Mouse (Mus musculus) heart, embryonic 13.5 days (tissue): ENCODE data around the gene Rps25. TPM values are rescaled to one million over a fixed set of nuclear protein-coding genes. Genes with fewer than 3 reads are reported as not detected.

Experiments used
- ATAC-seq: fragments of 200-750 bp; cut with Nextera tagmentation; 2 replicates; pipeline ENCODE4 v1.8.0; 2017; ENCODE audit warnings: moderate TSS enrichment; ENCODE audit not compliant: insufficient number of reproducible peaks, low FRiP score, low TSS enrichment; ENCODE audit errors: extremely low read depth
- H3K27ac ChIP-seq: fragments of 300-500 bp; sonication (generic); replicated peaks from 2 replicates; pipeline ENCODE4 v1.5.1; 2015; ENCODE audit warnings: moderate library complexity, mild to moderate bottlenecking, inconsistent platforms
- H3K27me3 ChIP-seq: fragments of 300-500 bp; sonication (generic); replicated peaks from 2 replicates; pipeline ENCODE4 v1.6.1; 2015; ENCODE audit warnings: mild to moderate bottlenecking, inconsistent platforms
- H3K36me3 ChIP-seq: fragments of 300-500 bp; sonication (generic); 2 replicates; pipeline ENCODE4 v1.6.1; 2015; ENCODE audit warnings: mild to moderate bottlenecking, inconsistent platforms
- H3K4me1 ChIP-seq: fragments of 300-500 bp; sonication (generic); 2 replicates; pipeline ENCODE4 v1.6.1; 2015; ENCODE audit warnings: inconsistent platforms
- H3K4me2 ChIP-seq: fragments of 300-500 bp; sonication (generic); 2 replicates; pipeline ENCODE4 v1.6.1; 2015; ENCODE audit warnings: inconsistent platforms, mild to moderate bottlenecking, moderate library complexity
- H3K4me3 ChIP-seq: fragments of 300-500 bp; sonication (generic); 2 replicates; pipeline ENCODE4 v1.5.1; 2015; ENCODE audit warnings: moderate library complexity, mild to moderate bottlenecking, inconsistent platforms
- H3K9ac ChIP-seq: fragments of 300-500 bp; sonication (generic); 2 replicates; pipeline ENCODE4 v1.6.1; 2015; ENCODE audit warnings: inconsistent platforms, mild to moderate bottlenecking, moderate library complexity
- H3K9me3 ChIP-seq: fragments of 300-500 bp; sonication (generic); 2 replicates; pipeline ENCODE4 v1.6.1; 2016; ENCODE audit warnings: inconsistent platforms
- WGBS: fragments of 180-500 bp; shearing (Covaris S2); methylation state at CpG from one replicate; pipeline ENCODE4 v1.1.7; 2015; ENCODE audit warnings: mixed read lengths; 5-methylcytosine and 5-hydroxymethylcytosine counted together
- polyA plus RNA-seq: library from polyadenylated mRNA; unstranded; fragments of >200 nt; fragmentation: Nextera tagmentation; extraction: Ambion mirVana; gene quantifications from 2 replicates; pipeline ENCODE4 v1.2.1, GENCODE M21; 2015

Rps25 gene
- polyA plus RNA-seq, 1 experiment from 2014 or later, result 1,048 TPM

- Histone ChIP-seq H3K27ac (peak overlapping the region; percentile 80), H3K36me3 (peaks cover 44% of the 10 kb centered on the region), H3K4me2 (peak overlapping the region; percentile 96), H3K9ac (peak overlapping the region; percentile 88), H3K27me3 (no peaks in the 10 kb centered on the region), H3K4me1 (peaks cover 26% of the 10 kb centered on the region), H3K4me3 (peak overlapping the region; percentile 68), H3K9me3 (no peaks in the 10 kb centered on the region)
- 4% methylated on average over 15 of the region's 15 CpGs for WGBS
- no peak for ATAC-seq
Measured at GRCm38 (mm10) chr9:44379862-44380261, 27.1 kb upstream of the Rps25 start.

DNA sequence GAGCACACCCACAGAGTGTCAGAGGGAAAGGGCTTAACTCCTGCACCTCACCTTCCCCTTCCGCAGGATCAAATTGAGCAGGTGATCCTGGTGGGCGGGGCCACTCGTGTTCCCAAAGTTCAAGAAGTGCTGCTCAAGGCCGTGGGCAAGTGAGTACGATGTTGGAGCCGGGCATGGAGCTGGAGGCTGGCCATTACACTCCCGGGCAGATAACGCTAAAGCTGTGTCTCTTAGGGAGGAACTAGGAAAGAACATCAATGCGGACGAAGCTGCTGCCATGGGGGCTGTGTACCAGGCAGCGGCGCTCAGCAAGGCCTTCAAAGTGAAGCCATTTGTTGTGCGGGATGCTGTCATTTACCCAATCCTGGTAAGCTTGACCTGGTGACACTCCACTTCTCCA is 22.3 kb upstream of the Rps25 start:
- no peaks in the 10 kb centered on the region for H3K9me3 ChIP-seq
- WGBS, result 90% methylated on average over 13 of the region's 13 CpGs
- H3K9ac ChIP-seq, result no peak overlapping the region
- H3K4me1 ChIP-seq, result peaks cover 14% of the 10 kb centered on the region
- H3K4me3 ChIP-seq, result no peak overlapping the region
- no peak overlapping the region for H3K4me2 ChIP-seq
- no peak for ATAC-seq
- H3K27ac ChIP-seq, result no peak overlapping the region
- no peaks in the 10 kb centered on the region for H3K27me3 ChIP-seq
- peaks cover 91% of the 10 kb centered on the region for H3K36me3 ChIP-seq

GRCm38 (mm10) chr9:44387221-44387620 is 19.7 kb upstream of the Rps25 start:
- Histone ChIP-seq H3K4me2 (no peak overlapping the region), H3K9ac (no peak overlapping the region)

DNA sequence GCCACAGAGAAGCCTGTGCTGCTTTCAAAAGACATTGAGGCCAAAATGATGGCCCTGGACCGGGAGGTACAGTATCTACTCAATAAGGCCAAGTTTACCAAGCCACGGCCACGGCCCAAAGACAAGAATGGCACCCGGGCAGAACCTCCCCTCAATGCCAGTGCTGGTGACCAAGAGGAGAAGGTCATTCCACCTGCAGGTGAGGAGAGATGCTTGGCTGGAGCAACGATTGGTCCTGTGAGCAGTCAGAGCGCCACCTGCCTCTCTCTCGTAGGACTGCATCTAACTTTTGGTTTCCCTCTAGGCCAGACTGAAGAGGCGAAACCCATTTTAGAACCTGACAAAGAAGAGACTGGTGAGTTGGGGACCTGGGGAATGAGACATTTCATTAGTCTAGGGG is 17.7 kb upstream of the Rps25 start:
- no peak overlapping the region for H3K4me3 ChIP-seq
- ATAC-seq, result no peak
- no peaks in the 10 kb centered on the region for H3K27me3 ChIP-seq
- no peak overlapping the region for H3K9ac ChIP-seq
- H3K4me1 ChIP-seq, result no peaks in the 10 kb centered on the region
- H3K27ac ChIP-seq, result no peak overlapping the region
- 62% methylated on average over 8 of the region's 8 CpGs for WGBS
- H3K36me3 ChIP-seq, result peaks cover 86% of the 10 kb centered on the region
- no peak overlapping the region for H3K4me2 ChIP-seq
- no peaks in the 10 kb centered on the region for H3K9me3 ChIP-seq

More at GRCm38 (mm10) chr9:44387221-44387620, 19.7 kb upstream of the Rps25 start:
- Histone ChIP-seq H3K4me1 (no peaks in the 10 kb centered on the region), H3K36me3 (peaks cover 98% of the 10 kb centered on the region), H3K27me3 (no peaks in the 10 kb centered on the region), H3K27ac (no peak overlapping the region), H3K9me3 (no peaks in the 10 kb centered on the region), H3K4me3 (no peak overlapping the region)
- no peak for ATAC-seq
- 71% methylated on average over 3 of the region's 3 CpGs for WGBS

DNA sequence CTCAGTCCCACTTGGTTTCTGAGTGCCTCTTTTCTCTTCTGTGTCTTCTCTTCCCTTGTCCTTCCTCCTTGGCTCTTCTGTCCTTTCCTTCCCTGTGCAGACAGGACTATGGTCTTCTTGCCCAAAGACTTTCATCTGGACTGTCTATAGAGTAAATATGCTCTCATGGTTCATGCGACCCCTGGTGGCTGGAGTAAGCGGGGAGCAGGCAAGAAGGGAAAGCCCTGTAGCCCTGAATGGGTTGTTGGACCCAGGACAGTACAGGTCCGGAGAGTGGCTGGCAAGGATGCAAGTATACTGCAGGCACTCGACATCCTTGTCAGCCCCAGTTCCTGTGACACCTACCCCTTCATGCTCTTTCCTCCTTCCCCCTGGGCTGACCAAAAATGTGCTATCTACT is 15.5 kb upstream of the Rps25 start:
- no peak overlapping the region for H3K9ac ChIP-seq
- no peaks in the 10 kb centered on the region for H3K27me3 ChIP-seq
- H3K4me3 ChIP-seq, result no peak overlapping the region
- H3K36me3 ChIP-seq, result peaks cover 64% of the 10 kb centered on the region
- no peaks in the 10 kb centered on the region for H3K9me3 ChIP-seq
- peaks cover 6% of the 10 kb centered on the region for H3K4me1 ChIP-seq
- H3K4me2 ChIP-seq, result no peak overlapping the region
- 35% methylated on average over 4 of the region's 4 CpGs for WGBS
- 0 out of 2 replicates have a peak, but pooled peaks have one; percentile 32 for ATAC-seq
- no peak overlapping the region for H3K27ac ChIP-seq

DNA sequence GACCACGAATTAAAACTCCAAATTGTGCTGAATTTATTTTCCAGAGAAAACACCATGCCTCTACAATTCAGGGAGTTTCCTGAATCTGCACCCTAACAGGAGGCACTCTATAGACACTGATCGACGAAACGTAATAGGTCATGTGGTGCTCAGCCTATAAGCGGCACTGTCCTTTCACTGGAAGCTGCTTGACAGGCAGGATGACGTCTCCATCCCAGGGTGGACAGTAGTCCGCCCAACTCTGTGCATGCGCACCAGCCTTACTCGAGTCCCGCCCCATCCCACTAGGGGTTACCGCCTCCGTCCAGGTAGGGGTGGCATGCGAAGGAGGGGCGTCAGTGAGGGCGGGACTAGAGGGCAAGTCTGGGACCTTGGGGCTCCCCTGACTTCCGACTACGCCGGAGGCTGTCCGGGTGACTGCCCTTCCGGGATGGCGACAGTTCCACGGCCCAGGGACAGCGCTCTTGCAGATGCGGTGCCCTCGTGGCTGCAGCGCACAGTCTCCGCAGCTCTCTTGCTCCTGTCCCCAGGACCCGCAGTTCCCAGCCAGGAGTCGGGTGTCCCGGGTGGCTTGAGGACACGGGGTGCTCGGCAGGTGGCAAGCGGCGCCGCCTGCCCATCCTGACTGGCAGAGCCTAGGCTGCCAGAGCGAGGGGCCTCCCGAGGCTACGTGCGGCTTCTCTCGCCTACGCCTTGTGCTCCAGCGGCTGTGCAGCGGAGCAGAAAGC is 10.1 kb upstream of the Rps25 start, which contains the start of gene Slc37a4:
TSS of gene Slc37a4 (plus strand) at position 169 of the 728 bp plus-strand sequence.
- H3K27ac ChIP-seq, result peak within 1 kb of the TSS; percentile 91
- no peaks in the 10 kb centered on the region for H3K27me3 ChIP-seq
- under 1% methylated on average over 43 of the region's 43 CpGs for WGBS
- no peaks in the 10 kb centered on the region for H3K9me3 ChIP-seq
- H3K4me1 ChIP-seq, result peaks cover 45% of the 10 kb centered on the region
- H3K36me3 ChIP-seq, result peaks cover 44% of the 10 kb centered on the region
- peak; percentile 99 for ATAC-seq
- H3K9ac ChIP-seq, result peak within 1 kb of the TSS; percentile 94
- H3K4me3 ChIP-seq, result peak within 1 kb of the TSS; percentile 80
- peak within 1 kb of the TSS; percentile 86 for H3K4me2 ChIP-seq

DNA sequence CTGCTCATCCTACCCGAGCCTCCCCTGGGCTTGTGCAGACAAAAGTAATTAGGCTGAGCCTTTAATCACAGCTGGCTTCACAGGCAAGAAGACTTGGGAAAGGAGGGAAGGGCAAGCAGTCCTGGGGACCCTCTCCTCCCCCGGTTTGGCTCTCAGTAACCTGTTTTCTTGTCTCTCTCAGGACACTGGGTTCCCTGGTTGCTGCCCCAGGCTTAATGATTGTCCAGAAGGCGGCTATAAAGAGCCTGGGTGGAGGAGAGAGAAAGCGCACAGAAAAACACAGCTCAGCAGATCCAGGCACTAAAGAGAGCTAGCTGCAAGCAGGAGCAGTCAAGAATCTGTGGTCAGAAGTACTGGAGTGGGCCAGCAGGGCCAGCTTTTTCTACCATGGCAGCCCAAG is 8.9 kb upstream of the Rps25 start:
- H3K4me2 ChIP-seq, result peak overlapping the region; percentile 86
- H3K9me3 ChIP-seq, result no peaks in the 10 kb centered on the region
- peaks cover 48% of the 10 kb centered on the region for H3K4me1 ChIP-seq
- peak overlapping the region; percentile 91; the same call in 1 of the 2 replicates for H3K27ac ChIP-seq
- peaks cover 46% of the 10 kb centered on the region for H3K36me3 ChIP-seq
- ATAC-seq, result no peak
- H3K4me3 ChIP-seq, result peak overlapping the region; percentile 80
- H3K9ac ChIP-seq, result peak overlapping the region; percentile 94
- WGBS, result 33% methylated on average over 4 of the region's 4 CpGs
- H3K27me3 ChIP-seq, result no peaks in the 10 kb centered on the region

GRCm38 (mm10) chr9:44398551-44398950 is 8.4 kb upstream of the Rps25 start:
- 78% methylated on average over 9 of the region's 9 CpGs for WGBS

GRCm38 (mm10) chr9:44399114-44399794 is 7.7 kb upstream of the Rps25 start:
- H3K4me1 ChIP-seq, result peaks cover 48% of the 10 kb centered on the region
- H3K9me3 ChIP-seq, result no peaks in the 10 kb centered on the region
- H3K36me3 ChIP-seq, result peaks cover 58% of the 10 kb centered on the region
- no peak overlapping the region for H3K4me3 ChIP-seq
- H3K9ac ChIP-seq, result peak overlapping the region; percentile 24; the same call in 1 of the 2 replicates
- ATAC-seq, result no peak
- H3K27ac ChIP-seq, result no peak overlapping the region
- H3K27me3 ChIP-seq, result no peaks in the 10 kb centered on the region
- WGBS, result 77% methylated on average over 13 of the region's 13 CpGs
- no peak overlapping the region for H3K4me2 ChIP-seq

More at GRCm38 (mm10) chr9:44398551-44398950, 8.4 kb upstream of the Rps25 start:
- Histone ChIP-seq H3K9ac (peak overlapping the region; percentile 94), H3K27me3 (no peaks in the 10 kb centered on the region), H3K4me1 (peaks cover 48% of the 10 kb centered on the region), H3K27ac (peak overlapping the region; percentile 91; the same call in 1 of the 2 replicates), H3K9me3 (no peaks in the 10 kb centered on the region), H3K4me3 (peak overlapping the region; percentile 80), H3K4me2 (peak overlapping the region; percentile 86), H3K36me3 (peaks cover 51% of the 10 kb centered on the region)
- ATAC-seq, result no peak

DNA sequence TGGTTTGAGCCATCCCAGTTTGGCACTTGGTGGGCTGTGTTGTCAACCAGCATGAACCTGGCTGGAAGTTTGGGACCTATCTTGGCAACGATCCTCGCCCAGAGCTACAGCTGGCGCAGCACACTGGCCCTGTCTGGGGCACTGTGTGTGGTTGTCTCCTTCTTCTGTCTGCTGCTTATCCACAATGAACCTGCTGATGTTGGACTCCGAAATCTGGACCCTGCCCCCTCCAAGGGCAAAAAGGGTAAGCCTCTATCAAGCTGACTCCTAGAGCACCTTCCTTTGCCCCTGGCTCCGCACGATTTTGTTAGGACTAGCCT is 7.2 kb upstream of the Rps25 start:
- Histone ChIP-seq H3K4me2 (no peak overlapping the region), H3K36me3 (peaks cover 63% of the 10 kb centered on the region), H3K9ac (no peak overlapping the region), H3K4me1 (peaks cover 48% of the 10 kb centered on the region), H3K27ac (no peak overlapping the region), H3K9me3 (no peaks in the 10 kb centered on the region), H3K27me3 (no peaks in the 10 kb centered on the region), H3K4me3 (no peak overlapping the region)
- no peak for ATAC-seq
- 89% methylated on average over 6 of the region's 6 CpGs for WGBS

- Histone ChIP-seq H3K27ac (peak overlapping the region; percentile 45), H3K4me2 (no peak overlapping the region), H3K27me3 (no peaks in the 10 kb centered on the region), H3K4me1 (peaks cover 54% of the 10 kb centered on the region), H3K4me3 (no peak overlapping the region), H3K36me3 (peaks cover 74% of the 10 kb centered on the region), H3K9ac (peak overlapping the region; percentile 58; the same call in 1 of the 2 replicates), H3K9me3 (no peaks in the 10 kb centered on the region)
- WGBS, result 52% methylated on average over 4 of the region's 4 CpGs
- no peak for ATAC-seq
Measured at GRCm38 (mm10) chr9:44401081-44401480, 5.9 kb upstream of the Rps25 start.
